Mouse (Mus musculus): Measurements from ENCODE around the gene Plppr4. TPM values are rescaled to one million over a fixed set of nuclear protein-coding genes. Genes with fewer than 3 reads are reported as not detected.

Gene Plppr4
- polyA plus RNA-seq, 1 experiment from 2014 or later, result not detected

DNA sequence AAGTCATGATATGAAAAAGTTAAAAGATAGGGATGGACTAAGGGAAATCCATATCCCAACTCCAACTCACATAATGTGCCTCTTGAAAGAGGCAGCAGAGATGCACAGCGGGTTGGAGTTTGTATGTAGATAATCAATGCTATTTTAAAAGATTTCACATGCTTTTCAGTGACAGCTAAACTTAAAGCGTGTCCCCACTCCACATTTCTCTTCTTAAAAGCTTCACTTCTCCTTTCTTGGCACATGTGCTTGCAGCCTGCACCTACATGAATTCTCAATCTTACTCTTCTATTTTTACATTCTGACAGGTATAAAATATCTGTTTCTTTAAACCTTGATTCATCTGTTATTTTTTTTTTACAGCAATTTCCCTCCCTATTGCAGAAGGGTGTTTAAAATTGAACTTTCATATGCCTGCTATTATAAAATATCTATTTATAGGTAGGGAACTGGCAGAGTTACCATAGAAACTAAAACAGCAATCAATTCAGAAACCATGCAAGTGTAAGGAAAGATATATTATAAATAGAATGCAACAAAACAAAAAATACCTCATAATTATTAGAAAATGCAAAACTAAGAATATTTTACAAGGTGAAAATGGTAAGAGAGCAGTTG lies 66.3 kb downstream of the Plppr4 start:
- DNase-seq (ENCODE audit: low read depth, low spot score) (no peak), ATAC-seq (no peak)
- TF ChIP-seq CTCF (IDR thresholded peaks at IDR 0.05), result no peak
- CTCF ChIA-PET, result no interaction called here
- no peaks in the 10 kb centered on the region for H3K27me3 ChIP-seq
- in situ Hi-C loops (cut with MboI; ENCODE audit: low pct_unique_long_range_greater_than_20kb), result no loop called here
- POLR2A ChIA-PET, result no interaction called here

Other genes starting within 250 kb of the Plppr4 start
- not detected for gene Plppr5, start 214.0 kb upstream of the Plppr4 start, polyA plus RNA-seq (2021)

Data from Patski (cell line).